Mouse (Mus musculus) G1E-ER4 (cell line): ENCODE results near the gene Alkbh6. TPM values are rescaled to one million over a fixed set of nuclear protein-coding genes. Genes with fewer than 3 reads are reported as not detected.

Source experiments
- GATA1 ChIP-seq: IDR thresholded peaks from one replicate; pipeline ENCODE4 v1.8.0; 2012; ENCODE audit warnings: low read length, inconsistent platforms
- polyA plus RNA-seq: library from polyadenylated mRNA; stranded (reverse); fragments of >175 nt; gene quantifications from 2 replicates; pipeline ENCODE4 v1.2.3, GENCODE M21; 2012

Alkbh6 gene
- polyA plus RNA-seq, 1 experiment, result 74.5 TPM

DNA sequence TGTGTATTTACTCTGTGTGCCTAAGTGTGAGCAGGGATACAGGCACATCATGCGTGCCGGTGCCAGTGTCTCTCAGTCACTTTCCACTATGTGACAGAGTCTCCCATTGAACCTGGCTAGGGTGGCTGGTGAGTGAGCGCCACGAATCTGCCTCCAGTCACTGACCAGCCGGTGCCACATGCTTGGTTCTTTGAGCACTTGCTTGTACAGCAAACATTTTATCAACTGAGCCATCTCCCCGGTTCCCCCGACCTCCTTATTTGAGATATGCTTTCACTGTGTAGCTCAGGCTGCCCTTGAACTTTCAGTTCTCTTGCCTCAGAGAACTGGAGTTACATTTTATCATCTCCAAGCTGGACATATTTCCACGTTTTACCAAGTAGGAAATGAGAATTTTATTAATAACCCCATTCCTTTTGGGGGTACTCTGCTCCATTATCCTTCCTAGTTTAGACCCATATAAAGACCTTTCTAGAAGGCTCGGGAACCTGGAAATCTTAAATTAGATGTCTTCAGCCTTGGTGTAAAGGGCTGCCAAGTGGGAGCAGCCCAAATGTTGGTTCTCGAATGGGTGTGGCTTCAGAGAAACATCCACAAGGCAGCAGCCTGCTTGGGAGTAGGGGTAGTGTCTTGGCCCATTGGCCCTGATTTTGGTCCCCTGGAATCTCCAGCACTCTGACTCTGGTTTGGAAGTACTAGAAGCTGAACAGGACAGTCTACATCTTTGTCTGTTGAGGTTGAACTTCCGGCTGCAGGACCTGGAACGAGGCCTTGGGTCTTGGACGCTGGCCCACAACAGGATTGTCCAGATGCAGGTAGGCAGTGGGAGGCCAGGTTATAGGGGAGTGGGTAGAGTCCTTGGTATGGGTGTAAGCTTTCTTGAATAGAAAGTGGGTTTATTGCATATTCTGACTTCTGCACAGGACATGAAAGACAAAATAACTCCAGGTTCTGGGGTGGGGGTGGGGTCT is 7.3 kb downstream of the Alkbh6 start:
- no peak for TF ChIP-seq GATA1

DNA sequence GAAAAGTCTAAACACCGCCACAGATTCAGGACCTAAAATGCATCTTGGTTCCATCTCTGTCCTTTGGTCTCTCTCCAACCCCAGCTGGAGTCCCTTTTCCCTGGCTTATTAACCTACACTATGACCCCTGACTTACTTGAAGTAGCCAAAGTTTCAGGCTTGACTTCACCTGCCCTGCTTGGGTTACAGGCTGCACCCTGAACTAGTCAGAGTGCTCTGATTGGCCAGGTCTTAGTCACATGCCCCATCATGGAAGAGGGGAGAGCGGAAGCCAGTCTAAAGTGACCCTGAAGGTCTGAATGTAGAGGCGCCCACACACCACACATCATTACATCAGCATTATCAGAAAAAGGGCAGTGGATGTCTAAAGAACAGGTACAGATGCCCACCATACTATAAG is 9.6 kb downstream of the Alkbh6 start:
- no peak for TF ChIP-seq GATA1

DNA sequence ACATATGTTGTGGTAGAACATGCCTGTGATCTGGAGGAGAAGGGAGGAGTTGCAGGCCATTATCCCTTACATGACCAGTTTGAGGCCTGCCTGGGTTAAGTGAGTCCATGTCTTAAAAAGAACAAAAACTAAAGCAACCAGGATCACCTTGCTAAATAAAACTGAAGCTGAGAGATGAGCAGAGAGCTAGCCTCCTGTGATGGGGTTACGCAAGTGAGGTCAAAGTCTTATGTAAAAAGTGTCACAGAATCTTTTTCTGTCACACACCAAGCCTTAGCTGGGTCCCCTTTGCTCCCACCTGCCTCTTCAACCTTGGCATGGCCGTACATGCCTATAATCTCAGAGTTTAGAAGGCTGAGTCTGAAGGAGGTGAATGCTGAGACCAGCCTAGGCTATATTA is 12.4 kb downstream of the Alkbh6 start:
- TF ChIP-seq GATA1, result no peak

DNA sequence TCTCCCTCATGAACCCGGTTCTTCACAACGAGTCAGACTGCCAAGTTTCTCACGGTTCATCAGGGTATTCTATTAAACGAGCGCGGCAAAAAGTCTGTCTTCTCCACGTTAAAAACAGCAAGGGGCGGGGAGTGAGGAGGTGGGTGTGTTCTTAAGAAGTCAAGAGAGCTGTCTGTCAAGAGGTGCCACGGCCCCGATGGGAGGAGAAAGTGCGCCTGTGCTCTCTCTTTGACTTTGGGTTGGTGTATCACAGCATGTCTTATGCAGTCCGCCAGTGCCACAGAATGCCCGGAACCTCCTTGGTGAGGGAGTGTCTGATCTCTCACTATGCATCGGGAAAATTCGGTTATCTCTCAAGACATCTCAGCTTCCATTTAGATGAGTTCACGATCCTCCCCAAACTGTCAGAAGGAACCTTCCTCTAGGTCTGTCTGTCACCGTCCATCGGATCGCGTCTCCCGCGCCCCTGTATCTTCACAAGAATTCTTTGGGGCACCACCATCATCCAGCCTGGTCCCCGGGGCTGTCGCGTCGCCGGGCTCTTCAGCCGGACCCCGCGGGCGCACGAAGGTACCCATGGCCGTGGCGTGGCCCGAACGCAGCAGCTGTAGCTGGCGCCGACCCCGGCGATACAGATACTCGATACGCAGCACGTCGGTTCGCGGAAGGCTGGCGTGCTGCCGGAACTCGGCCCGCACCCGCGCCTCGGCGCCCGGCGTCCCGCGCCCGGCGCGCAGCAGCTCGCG is 13.2 kb downstream of the Alkbh6 start, which contains the start of gene E130208F15Rik:
E130208F15Rik (plus strand) TSS at position 202 of the 746 bp plus-strand sequence.
- no peak for TF ChIP-seq GATA1

DNA sequence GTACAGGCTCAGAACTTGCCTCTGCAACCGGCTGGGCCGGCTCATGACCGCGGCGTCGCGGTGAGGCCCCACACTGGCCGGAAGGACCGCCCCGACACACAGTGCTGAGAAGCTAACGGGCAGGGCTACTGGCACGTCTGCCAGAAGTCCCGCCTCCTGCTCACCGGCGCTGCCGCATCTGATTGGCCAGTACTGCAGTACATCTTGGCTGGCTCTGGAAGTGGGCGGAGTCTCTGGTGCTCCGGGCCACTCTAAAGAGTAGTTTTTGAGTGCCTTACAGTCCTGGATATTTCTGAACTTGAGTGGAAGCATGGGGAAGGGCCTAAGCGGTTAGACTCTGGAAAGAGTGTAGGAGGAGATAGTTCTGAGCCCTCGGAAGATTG is 13.8 kb downstream of the Alkbh6 start:
- no peak for TF ChIP-seq GATA1

DNA sequence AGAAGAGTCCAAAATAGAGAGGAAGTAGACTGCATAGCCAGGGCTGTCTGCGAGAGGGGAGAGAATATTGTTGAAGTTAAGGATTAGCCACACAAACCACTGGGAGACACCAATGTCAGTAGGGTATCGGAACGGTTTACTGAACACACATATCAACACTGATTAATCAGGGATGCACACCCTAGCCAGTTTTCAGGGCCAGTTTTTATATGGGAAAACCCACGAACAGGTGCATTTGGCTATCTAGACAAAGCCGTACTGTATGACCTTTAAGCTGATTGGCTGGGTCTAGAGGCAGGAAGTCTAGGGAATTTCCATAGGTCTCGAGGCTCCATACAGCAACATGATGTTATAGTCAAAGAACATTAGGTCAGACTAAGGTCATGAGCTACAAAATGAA is 14.3 kb downstream of the Alkbh6 start:
- TF ChIP-seq GATA1, result no peak

DNA sequence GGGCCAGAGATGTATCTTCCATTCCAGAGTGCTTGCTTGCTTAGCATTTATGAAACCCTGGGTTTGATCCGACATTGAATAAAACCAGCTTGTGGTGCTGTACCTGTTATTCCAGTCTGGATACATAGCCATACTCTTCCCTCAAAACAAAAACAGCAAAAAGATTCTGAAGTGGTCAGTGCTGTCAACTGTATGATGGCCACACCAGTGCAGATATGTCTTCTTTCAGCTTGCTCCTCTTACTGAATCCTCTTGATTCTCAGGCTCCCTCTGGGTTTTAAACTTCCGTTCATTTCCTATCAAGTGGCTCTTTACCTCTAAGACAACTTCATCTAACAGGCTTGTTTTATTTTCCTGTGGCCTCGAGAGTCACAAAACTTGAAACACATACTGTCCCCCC is 15.3 kb downstream of the Alkbh6 start, which contains the start of gene Sdhaf1:
Sdhaf1 (minus strand) TSS at position 101 of the 400 bp plus-strand sequence.
- no peak for TF ChIP-seq GATA1

DNA sequence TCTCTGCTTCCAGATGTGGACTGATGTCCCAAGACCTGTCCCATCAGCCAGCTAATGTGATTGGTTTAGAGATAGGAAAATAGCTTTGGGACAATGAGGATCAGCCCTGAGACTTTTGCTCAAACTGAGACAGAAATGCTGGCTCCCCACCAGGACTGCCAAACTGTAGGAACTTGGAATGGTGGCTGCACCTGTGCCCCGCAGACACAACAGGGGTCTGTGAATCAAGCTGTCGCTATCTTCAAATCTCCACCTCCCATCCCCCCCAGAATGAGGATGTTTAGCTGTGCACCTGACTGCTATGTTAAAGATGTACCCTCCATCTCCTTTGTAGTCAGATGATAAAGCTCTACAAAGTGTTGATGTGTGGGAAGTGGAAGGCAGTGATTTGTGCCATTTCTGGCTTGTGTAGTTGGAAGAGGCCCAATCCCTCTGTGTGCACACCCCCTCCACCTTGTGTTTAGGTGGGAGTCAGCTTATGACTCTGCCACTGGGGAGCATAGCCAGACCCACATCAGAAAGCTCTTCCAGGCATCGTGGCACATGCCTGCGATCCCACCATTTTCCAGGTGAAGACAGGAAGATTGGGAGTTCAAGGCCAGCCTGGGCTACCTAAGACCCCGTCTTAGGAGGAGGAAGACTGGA is 15.9 kb downstream of the Alkbh6 start:
- TF ChIP-seq GATA1, result no peak

DNA sequence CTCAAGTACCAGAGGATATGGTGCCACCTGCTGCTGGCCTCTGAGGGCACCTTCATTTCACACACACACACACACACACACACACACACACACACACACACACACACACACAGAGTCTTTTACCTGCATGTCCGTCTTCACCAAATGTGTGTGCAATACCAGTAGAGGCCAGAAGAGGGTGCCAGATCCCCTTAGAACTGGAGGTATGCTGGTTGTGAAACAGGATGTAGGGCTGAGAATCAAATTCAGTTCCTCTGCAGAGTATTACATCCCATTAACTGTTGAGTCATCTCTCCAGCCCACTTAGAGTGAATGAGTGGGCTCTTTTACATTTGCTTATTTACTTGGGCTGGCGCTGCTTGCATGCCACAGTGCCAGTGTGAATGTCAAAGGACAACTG is 16.8 kb downstream of the Alkbh6 start:
- no peak for TF ChIP-seq GATA1

DNA sequence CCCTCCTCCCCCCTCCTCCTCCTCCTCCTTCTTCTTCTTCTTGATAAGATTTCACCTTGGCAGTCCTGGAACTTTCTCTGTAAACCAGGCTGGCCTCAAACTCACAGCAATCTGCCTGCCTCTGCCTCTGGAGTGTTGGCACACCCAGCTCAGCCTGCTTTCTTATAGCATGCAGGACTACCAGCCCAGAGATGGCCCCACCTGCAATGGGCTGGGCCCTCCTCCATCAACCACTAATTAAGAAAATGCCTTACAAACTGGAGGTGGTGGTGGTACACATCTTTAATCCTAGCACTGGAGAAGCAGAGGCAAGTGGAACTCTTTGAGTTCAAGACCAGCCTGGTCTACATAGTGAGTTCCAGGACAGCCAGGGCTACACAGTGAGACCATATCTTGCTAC is 17.9 kb downstream of the Alkbh6 start:
- TF ChIP-seq GATA1, result no peak

DNA sequence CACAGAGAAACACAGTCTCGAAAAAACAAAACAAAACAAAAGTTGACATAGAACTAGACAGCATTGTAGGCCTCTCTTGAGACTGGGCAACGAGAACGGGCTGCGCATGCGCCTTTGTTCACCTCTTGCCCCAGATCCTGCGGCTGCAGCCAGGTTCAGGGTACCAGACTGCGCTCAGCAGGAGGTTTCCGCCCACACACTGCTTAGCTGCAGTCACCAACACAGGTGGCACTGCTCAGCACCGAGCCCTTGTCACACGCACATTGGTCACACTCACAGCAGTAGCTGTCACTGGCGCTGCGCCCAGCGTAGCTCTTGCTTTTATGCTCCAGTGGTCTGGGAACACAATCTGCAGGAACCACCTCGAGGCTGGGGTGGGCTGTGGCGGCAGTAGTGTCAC is 18.6 kb downstream of the Alkbh6 start:
- no peak for TF ChIP-seq GATA1

DNA sequence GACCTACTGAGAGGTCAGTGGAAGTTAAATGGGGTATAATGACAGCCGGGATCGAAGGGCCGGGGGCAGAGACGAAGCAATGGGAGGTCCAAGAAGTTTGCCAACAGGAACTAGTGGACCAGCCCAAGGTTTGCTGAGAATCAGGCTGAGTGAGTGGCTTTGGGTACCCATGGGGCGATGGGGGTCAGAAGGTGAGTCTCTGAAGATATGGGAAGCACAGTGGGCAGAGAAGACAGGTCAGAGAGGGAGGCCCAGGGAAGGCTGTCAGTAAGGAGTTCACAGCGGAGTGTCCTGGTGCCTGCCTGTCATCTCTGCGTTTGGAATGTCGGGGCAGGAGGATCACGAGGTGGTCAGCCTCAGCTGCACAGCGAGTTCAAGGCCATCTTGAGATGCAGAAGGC is 19.9 kb downstream of the Alkbh6 start:
- TF ChIP-seq GATA1, result no peak

DNA sequence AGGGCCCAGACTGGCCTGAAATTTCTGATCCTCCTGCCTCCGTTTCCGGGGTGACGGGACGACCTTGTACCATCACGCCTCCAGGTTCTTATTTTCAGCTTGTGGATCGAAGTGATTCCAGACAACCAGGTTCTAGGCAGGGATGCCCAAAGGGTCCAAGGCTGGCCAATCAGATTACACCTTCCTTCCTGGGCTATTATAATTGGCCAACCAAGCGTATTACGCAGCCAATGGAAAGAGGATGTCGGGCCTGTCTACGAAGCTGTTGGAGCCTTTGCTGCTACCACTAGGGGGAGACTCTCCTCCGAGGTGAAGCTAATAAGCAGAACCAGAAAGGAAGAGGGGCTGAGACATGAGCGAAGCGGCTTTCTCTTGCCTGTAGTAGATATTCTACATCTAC is 23.4 kb downstream of the Alkbh6 start:
- TF ChIP-seq GATA1, result no peak

DNA sequence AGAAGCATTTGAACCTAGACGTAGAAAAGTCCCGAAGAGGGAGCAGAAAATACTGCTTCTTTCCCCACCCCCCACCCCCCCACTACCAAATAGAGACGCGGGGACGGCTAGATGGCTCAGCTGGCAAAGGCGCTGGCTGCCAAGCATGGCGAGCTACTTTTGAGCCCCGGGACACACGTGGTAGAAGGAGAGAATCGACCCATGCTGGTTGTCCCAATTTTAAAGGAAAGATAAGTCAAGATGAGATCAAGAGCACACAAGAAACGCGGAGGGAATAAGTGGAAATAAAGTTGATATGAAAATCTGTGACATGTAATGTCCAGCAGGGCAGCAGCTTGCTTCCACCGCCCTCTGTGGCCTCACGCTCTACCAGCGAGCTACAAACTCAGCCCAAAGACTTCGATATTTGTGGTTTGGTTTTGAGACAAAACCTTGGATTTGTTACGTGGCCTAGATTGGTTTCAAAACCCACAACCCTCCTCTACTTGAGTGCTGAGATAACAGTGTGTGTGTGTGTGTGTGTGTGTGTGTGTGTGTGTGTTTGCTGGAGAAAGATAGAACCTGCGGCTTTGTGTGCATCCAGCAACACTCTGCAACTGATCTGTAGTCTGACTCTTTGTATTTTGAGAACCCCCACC is 24.2 kb downstream of the Alkbh6 start:
- no peak for TF ChIP-seq GATA1

DNA sequence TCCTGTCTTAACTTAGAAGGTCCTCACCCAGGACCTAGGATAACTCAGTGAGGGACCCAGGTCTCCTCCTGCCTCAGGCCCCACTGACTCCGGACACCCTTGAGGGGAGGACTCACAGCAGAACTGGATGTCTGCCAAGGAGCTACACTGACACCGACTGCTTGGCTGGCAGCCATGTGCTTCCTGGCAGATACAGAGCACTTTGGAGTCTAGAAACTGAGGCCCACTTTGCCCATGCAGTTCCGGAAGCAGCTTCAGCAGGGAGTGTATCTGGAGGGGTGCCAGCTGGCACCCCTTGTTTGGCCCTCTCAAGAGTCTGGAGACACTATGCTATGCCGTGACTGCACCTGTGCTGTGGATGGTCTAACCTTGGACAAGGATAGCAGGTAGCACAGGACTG is 24.9 kb downstream of the Alkbh6 start:
- no peak for TF ChIP-seq GATA1
